9 mouse cellular contexts compared by ENCODE assay signal in the genomic region with DNA sequence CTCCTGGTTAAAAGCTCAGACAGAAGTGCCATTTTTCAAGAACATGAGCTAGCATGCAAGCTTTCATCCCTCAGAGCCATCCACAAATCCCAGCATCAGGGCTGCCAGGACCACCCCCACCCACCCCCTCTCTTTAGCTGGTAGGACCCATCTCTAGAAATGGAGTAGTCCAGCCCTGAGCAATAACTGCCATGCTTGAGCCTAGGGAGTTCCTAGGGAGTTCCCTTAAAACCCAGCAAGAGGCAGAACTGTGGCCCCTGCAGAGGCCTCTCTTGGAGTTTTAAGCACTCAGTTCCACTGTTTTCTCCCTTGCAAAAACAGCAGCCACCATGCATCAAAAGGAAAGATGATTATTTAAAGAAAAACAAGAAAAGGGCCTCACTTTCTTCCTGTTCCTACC. TPM values are rescaled to one million over a fixed set of nuclear protein-coding genes. Genes with fewer than 3 reads are reported as not detected.
DNase-seq lines count a peak whose midpoint lies in the region; ATAC-seq and TF ChIP-seq lines count a peak whose summit lies in the region.
"Had no signal": no experiment of that assay in that cellular context is flagged by ENCODE, and none has a peak within 500 bp of the region (broad histone marks: within the 10 kb centered on the region; RNA-seq: fewer than 3 reads in every experiment).

No protein-coding gene starts in this region.

- peaks cover 17% of the 10 kb centered on the region for H3K27me3 ChIP-seq in megakaryocyte, embryonic 14.5 days (replicated peaks)
- H3K27me3 ChIP-seq in midbrain, embryonic 10.5 days (ENCODE audit: low read depth, poor library complexity, severe bottlenecking): peaks cover 50% of the 10 kb centered on the region
- peaks cover 3% of the 10 kb centered on the region; the same call in 1 of the 2 replicates for H3K27me3 ChIP-seq in stomach, postnatal 0 days (ENCODE audit: control insufficient read depth, insufficient read depth, low read length)

- ATAC-seq in megakaryocyte, adult 5-6 weeks (ENCODE audit: poor library complexity, severe bottlenecking): no peak
- no peak for ATAC-seq in stomach, postnatal 0 days (ENCODE audit: low FRiP score, low TSS enrichment)

- H3K9me3 ChIP-seq in megakaryocyte, embryonic 14.5 days: no peaks in the 10 kb centered on the region
- H3K9me3 ChIP-seq in midbrain, embryonic 10.5 days (replicated peaks): no peaks in the 10 kb centered on the region
- H3K9me3 ChIP-seq in stomach, postnatal 0 days (ENCODE audit: control insufficient read depth, low read length): no peaks in the 10 kb centered on the region

- H3K4me3 ChIP-seq in gastrocnemius, adult 2 months: peak overlapping the region; percentile 85
- H3K4me3 ChIP-seq in megakaryocyte, embryonic 14.5 days (replicated peaks): peak overlapping the region; percentile 97
- peak overlapping the region; percentile 63 for H3K4me3 ChIP-seq in midbrain, embryonic 10.5 days
- H3K4me3 ChIP-seq in stomach, postnatal 0 days (ENCODE audit: low read depth, low read length): peak overlapping the region; percentile 69

- TF ChIP-seq EP300 in stomach, postnatal 0 days (optimal IDR thresholded peaks at IDR 0.05): no peak

- peaks cover 16% of the 10 kb centered on the region for H3K36me3 ChIP-seq in megakaryocyte, embryonic 14.5 days (replicated peaks; ENCODE audit: low read length)
- H3K36me3 ChIP-seq in midbrain, embryonic 10.5 days: no peaks in the 10 kb centered on the region
- no peaks in the 10 kb centered on the region; the same call in 1 of the 2 replicates for H3K36me3 ChIP-seq in stomach, postnatal 0 days (ENCODE audit: control insufficient read depth, insufficient read depth, low read length)

- peak overlapping the region; percentile 43; the same call in 1 of the 2 replicates for H3K27ac ChIP-seq in gastrocnemius, adult 2 months
- no peak overlapping the region for H3K27ac ChIP-seq in midbrain, embryonic 10.5 days (replicated peaks)
- peak overlapping the region; percentile 30; the same call in 1 of the 2 replicates for H3K27ac ChIP-seq in stomach, postnatal 0 days (replicated peaks)

- peak overlapping the region; percentile 54 for H3K4me2 ChIP-seq in stomach, postnatal 0 days (replicated peaks; ENCODE audit: low read depth)

- H3K4me1 ChIP-seq in megakaryocyte, embryonic 14.5 days: peaks cover 46% of the 10 kb centered on the region
- peaks cover 27% of the 10 kb centered on the region for H3K4me1 ChIP-seq in midbrain, embryonic 10.5 days
- H3K4me1 ChIP-seq in stomach, postnatal 0 days (replicated peaks; ENCODE audit: control insufficient read depth, insufficient read depth): no peaks in the 10 kb centered on the region

- intact Hi-C loops in gastrocnemius, adult 2 months (cut with DNase I): loop anchor here (5.0 kb wide), 1 partner anchor 59 kb away; no protein-coding TSS in a partner anchor

- no peak for TF ChIP-seq CTCF in gastrocnemius, adult 2 months (IDR thresholded peaks at IDR 0.05)
- no peak for TF ChIP-seq CTCF in stomach, postnatal 0 days (IDR thresholded peaks at IDR 0.05; ENCODE audit: low read depth)

- H3K9ac ChIP-seq in stomach, postnatal 0 days (ENCODE audit: low read length): 0 out of 2 replicates have a peak overlapping the region, but pooled peaks have one; percentile 23

- no peak for DNase-seq in gastrocnemius, adult 2 months
- DNase-seq in gastrocnemius, adult 8-10 months (ENCODE audit: low spot score in 2 of 2): no peak
- DNase-seq in midbrain, embryonic 10.5 days (ENCODE audit: low spot score): no peak
- no peak for DNase-seq in stomach, postnatal 0 days (ENCODE audit: low spot score)
- no peak for DNase-seq in cerebellum, adult 8-10 months
- DNase-seq in spleen, postnatal 14 days (ENCODE audit: low spot score in 2 of 2): no peak

RNA-seq across cellular contexts. Expression of a gene that starts 1.0 kb away (rescaled TPM):
- 1 to 10 TPM; 2.8 to 3.5 TPM for total RNA-seq in gastrocnemius, adult 2 months (2021)
- total RNA-seq in gastrocnemius, adult 8-10 months (2022): 1 to 10 TPM; 1.1 to 2.2 (median 1.6) TPM
- 3.9 and 4.4 TPM in 2 replicates for polyA plus RNA-seq in megakaryocyte, embryonic 14.5 days (2012; ENCODE audit: insufficient read depth, low replicate concordance)
- total RNA-seq in megakaryocyte, adult 5-6 weeks (2015): not detected in 2 replicates
- total RNA-seq in megakaryocyte, adult 5-6 weeks (2017): not detected in 2 replicates
- polyA plus RNA-seq in midbrain, embryonic 10.5 days (2016; fragmentation: Nextera tagmentation; extraction: Ambion mirVana): 0.63 and 1.3 TPM in 2 replicates
- 4.0 and 4.1 TPM in 2 replicates for polyA plus RNA-seq in stomach, postnatal 0 days (2015; fragmentation: Nextera tagmentation; extraction: Ambion mirVana)
- polyA plus RNA-seq: C2C12 had no signal
